Mouse (Mus musculus) megakaryocyte, adult 5-6 weeks (primary cell): ENCODE data around the gene Gm47955. TPM values are rescaled to one million over a fixed set of nuclear protein-coding genes. Genes with fewer than 3 reads are reported as not detected.
"Not testable (repeated sequence)": the region's sequence is repeated elsewhere in the genome, so short reads cannot be mapped to it uniquely, and the experiment has no call there.

Source experiments
- ATAC-seq: 2 replicates; pipeline ENCODE4 v1.8.0; 2016; ENCODE audit warnings: mild to moderate bottlenecking, inconsistent platforms; ENCODE audit not compliant: poor library complexity, severe bottlenecking
- total RNA-seq, 2 experiments: library from RNA; stranded (forward) in 1 of 2; stranded (reverse) in 1 of 2; fragments of 153-499, 151-499 nt in 1 of 2; fragments of 221-1000, 200-1000 nt in 1 of 2; gene quantifications; 2 replicates each; pipeline versions ENCODE4 v1.2.3 to v1.2.4; 2015 to 2017

The Gm47955 gene
- total RNA-seq, 2 experiments from 2014 or later, result not detected

DNA sequence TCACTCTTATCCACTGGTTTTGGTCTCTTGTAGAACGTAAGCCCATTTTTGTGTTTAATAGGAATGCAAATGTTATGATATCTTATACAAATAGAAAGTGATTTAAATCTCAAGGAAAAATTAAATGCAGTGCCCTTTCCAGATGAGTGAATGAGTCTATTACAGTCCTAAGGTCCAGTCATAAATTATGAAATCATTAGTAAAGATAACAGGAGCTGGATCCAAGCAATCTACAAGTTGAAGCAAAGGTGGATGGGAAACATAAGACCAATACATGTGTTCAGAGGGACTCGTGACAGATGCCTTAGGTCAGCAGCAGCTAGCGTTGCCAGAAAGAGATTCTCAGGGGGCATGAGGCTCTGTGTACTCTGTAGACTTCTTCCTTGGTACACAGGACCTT, 31.5 kb downstream of the Gm47955 start:
- ATAC-seq, result no peak

DNA sequence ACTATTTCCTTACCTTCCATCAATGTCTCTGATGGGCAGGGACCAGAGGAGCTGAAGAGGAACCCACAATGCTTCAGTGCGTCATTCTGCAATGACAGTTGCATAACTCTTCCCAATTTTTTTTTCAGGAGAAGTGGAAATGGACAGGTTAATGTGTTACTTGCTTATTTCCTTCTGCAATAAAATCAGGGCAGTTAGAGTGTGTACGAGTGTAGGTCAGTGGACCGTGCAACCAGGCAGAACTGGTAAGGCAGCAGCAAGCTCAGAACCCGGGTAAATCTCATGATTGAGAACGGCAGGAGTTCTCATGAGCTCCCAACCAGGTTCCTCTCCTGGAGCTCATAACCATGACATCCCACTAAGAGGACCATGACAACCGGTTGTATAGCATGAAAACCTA, 32.0 kb downstream of the Gm47955 start:
- no peak for ATAC-seq

DNA sequence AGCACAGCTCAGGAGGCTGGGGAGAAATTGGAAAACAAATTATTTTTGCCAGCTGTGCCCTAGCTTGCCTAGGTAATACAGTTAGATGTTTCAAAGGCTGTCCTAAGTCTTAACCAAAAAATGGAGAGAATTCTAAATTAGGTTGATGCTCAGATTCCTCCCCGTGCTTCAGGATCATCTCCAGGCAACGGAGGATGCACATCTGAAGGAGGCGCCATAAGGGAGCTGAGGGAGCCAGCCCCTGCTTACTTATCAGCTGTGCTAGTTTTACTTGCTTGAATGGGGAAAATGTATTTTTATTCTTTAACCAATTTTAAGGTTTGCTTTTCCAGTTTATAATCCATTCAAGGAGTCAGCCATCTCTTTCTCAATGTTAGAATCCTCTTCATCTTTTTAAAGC, 33.9 kb downstream of the Gm47955 start:
- ATAC-seq, result no peak

DNA sequence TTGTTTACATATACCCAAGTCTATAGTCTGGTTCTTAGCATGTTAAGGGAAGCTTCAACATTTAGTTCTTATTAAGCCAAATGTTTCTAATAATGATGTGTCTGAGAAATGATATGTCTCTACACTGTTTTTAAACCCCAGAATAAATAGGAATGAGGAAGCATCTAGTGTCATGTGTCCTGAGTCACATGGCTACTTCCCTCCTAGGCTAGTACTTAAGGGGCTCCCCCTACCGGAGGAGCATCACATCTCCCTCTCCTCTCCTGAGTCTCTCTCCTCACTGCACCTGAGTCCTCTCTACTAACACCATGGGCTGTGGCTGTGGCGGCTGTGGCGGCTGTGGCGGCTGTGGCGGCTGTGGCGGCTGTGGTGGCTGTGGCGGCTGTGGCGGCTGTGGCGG, 40.2 kb downstream of the Gm47955 start, which contains the start of gene Gm47959:
Gene Gm47959 (plus strand): TSS at position 243 of the 400 bp plus-strand sequence.
- ATAC-seq, result not testable (repeated sequence)

DNA sequence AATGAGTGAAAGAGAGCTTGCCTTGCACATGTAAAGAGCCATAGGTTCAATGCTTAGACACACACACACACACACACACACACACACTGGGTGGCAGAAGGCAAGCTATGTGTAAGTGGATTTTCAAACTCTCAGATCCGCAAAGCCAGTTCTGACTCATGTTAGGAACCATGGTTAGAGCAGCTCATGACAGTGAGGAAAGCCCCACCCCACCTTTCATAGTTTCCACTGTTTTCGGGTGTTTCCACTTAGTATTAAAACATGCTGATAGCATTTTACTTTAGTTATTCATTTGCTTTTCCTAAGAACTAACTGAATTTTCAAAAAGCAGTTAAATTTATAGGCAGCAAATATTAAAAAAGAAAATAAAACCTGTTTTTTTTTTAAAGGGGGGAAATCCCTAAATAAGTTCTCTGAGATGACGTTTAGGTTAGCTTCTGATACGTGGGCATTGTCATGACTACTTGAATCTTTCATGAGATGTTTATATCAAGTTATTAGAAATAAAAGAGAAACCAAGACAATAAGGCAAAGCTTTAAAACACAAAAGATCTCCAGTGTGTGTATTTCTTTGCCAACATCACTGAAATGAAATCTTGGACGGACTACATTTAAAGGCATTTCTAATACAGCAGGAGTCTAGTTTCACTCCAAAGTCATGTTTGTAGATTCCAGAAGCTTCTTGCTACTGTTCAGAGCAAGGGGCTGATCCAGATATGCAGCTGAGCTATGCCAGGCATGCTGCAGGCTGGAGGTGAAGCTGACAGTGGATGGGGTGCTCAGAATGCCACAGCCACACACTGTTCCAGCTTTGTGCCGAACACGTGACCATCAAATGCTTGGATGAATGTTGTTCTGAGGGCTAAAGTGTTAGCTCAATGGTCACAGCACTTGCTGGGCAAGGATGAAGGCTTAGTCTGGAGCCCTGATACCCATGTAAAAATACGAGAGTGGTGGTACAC, 46.4 kb downstream of the Gm47955 start:
- ATAC-seq, result no peak

DNA sequence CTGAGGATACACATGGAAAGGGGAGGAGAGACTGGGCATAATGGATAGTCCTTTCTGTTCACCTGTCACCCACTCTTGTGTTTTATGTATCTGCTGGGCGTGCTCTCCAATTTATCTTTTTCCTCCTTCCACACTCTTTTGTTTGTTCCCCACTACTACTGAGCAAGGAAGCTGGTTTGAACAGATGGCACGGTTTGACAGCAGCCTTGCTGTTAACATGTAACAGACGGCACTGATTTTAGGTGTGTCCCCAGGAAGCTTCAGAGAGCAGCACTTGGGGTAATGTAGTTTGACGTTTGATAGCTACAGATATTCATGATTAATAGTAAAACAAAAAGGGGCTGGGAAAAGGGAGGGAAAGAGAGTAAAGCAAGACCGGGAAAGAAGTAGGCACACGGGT, 47.4 kb downstream of the Gm47955 start:
- ATAC-seq, result no peak

Other genes with a start within 250 kb of the Gm47955 start
- gene Mff, start 235.4 kb upstream of the Gm47955 start, total RNA-seq (2015), result 131 and 148 TPM in 2 replicates
- gene Mff, start 235.4 kb upstream of the Gm47955 start, total RNA-seq (2017), result 83.4 and 116 TPM in 2 replicates
- not detected in 2 replicates for gene Tm4sf20, start 191.8 kb upstream of the Gm47955 start, total RNA-seq (2015)
- not detected in 2 replicates for gene Tm4sf20, start 191.8 kb upstream of the Gm47955 start, total RNA-seq (2017)
- not detected in 2 replicates for gene Gm47791, start 189.0 kb upstream of the Gm47955 start, total RNA-seq (2015)
- not detected in 2 replicates for gene Gm47791, start 189.0 kb upstream of the Gm47955 start, total RNA-seq (2017)
- gene Agfg1, start 120.8 kb upstream of the Gm47955 start, total RNA-seq (2015), result 57.0 and 61.1 TPM in 2 replicates
- gene Agfg1, start 120.8 kb upstream of the Gm47955 start, total RNA-seq (2017), result 48.0 and 48.3 TPM in 2 replicates
- 0.31 and 0.34 TPM in 2 replicates for gene A030005L19Rik, start 47.0 kb upstream of the Gm47955 start, total RNA-seq (2015)
- not detected in 2 replicates for gene A030005L19Rik, start 47.0 kb upstream of the Gm47955 start, total RNA-seq (2017)
- not detected in 2 replicates for gene A030014E15Rik, start 35.4 kb upstream of the Gm47955 start, total RNA-seq (2015)
- gene A030014E15Rik, start 35.4 kb upstream of the Gm47955 start, total RNA-seq (2017), result not detected in 2 replicates
- gene Gm6217, start 28.9 kb upstream of the Gm47955 start, total RNA-seq (2015), result not detected in 2 replicates
- not detected in 2 replicates for gene Gm6217, start 28.9 kb upstream of the Gm47955 start, total RNA-seq (2017)
- gene A030003K21Rik, start 16.9 kb upstream of the Gm47955 start, total RNA-seq (2015), result not detected in 2 replicates
- gene A030003K21Rik, start 16.9 kb upstream of the Gm47955 start, total RNA-seq (2017), result not detected in 2 replicates
- gene Gm7544, start 4.3 kb upstream of the Gm47955 start, total RNA-seq (2015), result not detected in 2 replicates
- gene Gm7544, start 4.3 kb upstream of the Gm47955 start, total RNA-seq (2017), result not detected in 2 replicates
- not detected in 2 replicates for gene Gm47959, start 40.3 kb downstream of the Gm47955 start, total RNA-seq (2015)
- not detected in 2 replicates for gene Gm47959, start 40.3 kb downstream of the Gm47955 start, total RNA-seq (2017)
- not detected in 2 replicates for gene Slc19a3, start 78.2 kb downstream of the Gm47955 start, total RNA-seq (2015)
- not detected in 2 replicates for gene Slc19a3, start 78.2 kb downstream of the Gm47955 start, total RNA-seq (2017)
- not detected in 2 replicates for gene Krtap28-10, start 82.2 kb downstream of the Gm47955 start, total RNA-seq (2015)
- gene Krtap28-10, start 82.2 kb downstream of the Gm47955 start, total RNA-seq (2017), result not detected in 2 replicates
- gene Gm47969, start 84.6 kb downstream of the Gm47955 start, total RNA-seq (2015), result not detected in 2 replicates
- not detected in 2 replicates for gene Gm47969, start 84.6 kb downstream of the Gm47955 start, total RNA-seq (2017)
- gene A030005K14Rik, start 99.1 kb downstream of the Gm47955 start, total RNA-seq (2015), result not detected in 2 replicates
- not detected in 2 replicates for gene A030005K14Rik, start 99.1 kb downstream of the Gm47955 start, total RNA-seq (2017)
- not detected in 2 replicates for gene Krtap28-13, start 100.6 kb downstream of the Gm47955 start, total RNA-seq (2015)
- gene Krtap28-13, start 100.6 kb downstream of the Gm47955 start, total RNA-seq (2017), result not detected in 2 replicates
- not detected in 2 replicates for gene Ccl20, start 156.5 kb downstream of the Gm47955 start, total RNA-seq (2015)
- gene Ccl20, start 156.5 kb downstream of the Gm47955 start, total RNA-seq (2017), result not detected in 2 replicates
- gene Daw1, start 199.5 kb downstream of the Gm47955 start, total RNA-seq (2015), result not detected in 2 replicates
- not detected in 2 replicates for gene Daw1, start 199.5 kb downstream of the Gm47955 start, total RNA-seq (2017)